Mouse (Mus musculus) natural killer cell, adult 2 months (primary cell): ENCODE measurements around the gene Tspyl1.

Experiments
- DNase-seq, 2 experiments: peaks; one replicate each; pipeline ENCODE4 v3.0.0; 2022; ENCODE audit warnings: low spot score in 2 of 2

Gene Tspyl1

GRCm38 (mm10) chr10:34300368-34300767 is 18.4 kb downstream of the Tspyl1 start:
- no peak for DNase-seq

DNA sequence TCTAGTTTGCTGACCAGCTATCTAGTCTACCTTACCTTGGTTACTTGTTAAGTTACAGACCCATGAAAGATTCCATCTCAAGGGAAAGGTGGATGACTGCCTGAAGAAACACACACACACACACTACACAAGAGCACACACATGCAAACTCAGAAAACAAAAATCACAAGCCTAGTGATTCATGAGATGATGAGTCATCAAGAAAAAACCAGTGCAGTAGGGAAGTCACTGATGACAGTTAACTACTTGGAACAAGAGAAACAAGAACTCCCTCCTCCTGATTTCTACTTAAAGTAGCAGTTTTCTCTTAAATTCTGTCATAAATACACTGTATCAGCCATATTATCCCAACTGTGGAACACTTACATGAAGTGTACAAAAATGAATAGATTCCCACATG is 25.1 kb downstream of the Tspyl1 start:
- no peak for DNase-seq

- DNase-seq, result no peak
These were observed 28.1 kb downstream of the Tspyl1 start for GRCm38 (mm10) chr10:34309915-34310685.

- DNase-seq, result no peak
These were observed 30.5 kb downstream of the Tspyl1 start for GRCm38 (mm10) chr10:34312536-34312935.

DNA sequence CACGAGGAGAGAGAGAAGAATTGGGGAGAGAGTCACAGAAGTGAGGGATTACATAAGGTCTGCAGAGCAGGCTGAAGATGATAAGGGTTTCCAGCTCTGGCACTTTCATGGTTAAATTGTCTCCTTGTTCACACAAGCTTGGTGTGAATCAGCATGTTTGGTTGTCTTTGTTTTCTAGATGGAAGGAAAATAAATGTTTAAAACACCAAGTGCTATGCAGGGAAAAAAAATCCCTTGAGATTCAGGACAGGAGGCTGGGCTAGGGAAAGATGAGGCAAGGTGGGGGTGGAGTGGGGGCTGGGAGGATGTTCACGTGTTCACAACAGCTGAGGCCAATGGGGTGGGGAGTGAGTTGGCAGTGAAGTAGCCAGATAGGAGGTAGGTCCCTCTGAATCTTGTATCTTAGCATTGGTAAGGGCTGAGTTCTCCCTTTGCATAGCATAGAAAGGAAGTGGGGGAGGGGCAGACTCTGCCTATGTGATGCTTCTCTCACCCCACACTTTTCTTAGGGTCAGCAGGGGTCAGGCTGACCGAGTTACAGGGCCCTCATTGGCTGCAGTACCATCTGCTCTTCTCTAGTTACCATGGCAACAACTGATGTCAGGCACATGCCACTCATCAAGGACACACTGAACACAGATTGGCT is 34.7 kb downstream of the Tspyl1 start:
- no peak for DNase-seq

DNA sequence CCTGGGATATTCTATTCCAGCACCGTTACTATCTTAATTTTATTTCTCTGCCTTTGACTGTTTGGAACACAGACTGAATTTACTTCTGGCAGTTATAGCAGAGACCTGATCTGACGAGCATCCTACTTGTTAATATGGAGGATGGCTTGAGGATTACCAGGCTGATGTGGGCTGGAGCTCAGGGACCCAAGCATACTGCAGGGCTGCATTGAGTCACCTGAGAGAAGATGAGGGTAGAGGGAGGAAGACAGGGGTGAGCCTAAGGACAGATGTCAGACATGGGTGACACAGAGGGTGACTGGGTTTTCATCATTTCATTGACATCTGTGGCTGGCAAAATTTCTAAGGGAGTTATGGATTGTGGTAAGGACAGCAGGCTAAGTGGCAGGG is 35.2 kb downstream of the Tspyl1 start:
- DNase-seq, result no peak

DNA sequence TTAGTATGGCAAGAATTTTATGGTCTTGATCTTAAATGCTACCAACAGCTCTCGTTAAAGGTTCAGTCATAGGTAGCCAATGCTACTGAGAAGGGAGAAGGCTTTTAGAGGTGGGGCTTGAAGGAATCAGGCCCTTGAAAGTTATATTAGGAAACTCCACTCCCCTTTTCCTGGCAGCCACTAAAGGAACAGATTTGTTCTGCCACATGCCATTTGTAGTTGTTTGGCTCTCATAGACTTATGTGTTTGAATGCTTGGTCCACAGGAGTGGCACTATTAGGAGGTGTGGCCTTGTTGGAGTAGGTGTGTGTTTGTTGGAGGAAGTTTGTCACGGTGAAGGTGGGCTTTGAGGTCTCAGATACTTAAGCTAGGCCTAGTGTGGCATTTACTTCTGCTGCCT is 38.8 kb downstream of the Tspyl1 start:
- DNase-seq, result no peak

DNA sequence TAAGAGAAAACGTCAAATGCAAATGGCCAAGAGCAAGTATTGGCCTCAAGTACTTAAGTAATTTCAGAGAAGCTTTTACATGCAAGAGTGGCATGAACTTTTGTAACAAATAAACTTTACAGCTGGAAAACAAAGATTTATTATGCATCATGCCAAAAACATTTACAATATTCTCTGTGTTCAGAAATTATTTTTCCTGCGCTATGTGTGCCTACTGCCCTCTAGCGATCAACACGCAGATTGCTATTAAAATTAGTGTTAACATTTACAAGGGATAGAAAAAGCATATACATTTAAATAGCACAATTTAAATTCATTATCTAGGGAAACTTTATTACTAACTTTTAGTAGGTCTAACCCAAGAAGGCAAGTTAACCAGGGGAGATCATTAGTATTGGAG is 44.7 kb downstream of the Tspyl1 start:
- DNase-seq, result no peak

DNA sequence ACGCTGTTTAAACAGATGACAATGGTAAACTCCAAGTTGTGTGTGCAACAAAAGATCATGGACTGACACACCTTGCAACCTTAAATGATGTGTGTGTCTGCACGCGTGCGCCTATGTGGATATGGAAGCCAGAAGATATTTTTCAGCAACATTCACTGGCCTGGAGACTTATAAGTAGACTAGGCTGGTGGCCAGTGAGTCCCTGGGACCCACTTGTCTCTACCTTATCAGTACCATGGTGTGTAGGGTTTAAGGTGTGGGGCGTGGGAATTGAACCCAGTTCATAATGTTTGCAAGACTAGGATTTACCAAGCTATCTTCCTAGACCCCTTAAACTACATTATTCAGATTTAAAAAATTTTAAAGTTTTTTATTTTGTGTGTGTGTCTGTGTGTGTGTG is 45.2 kb downstream of the Tspyl1 start:
- no peak for DNase-seq

DNA sequence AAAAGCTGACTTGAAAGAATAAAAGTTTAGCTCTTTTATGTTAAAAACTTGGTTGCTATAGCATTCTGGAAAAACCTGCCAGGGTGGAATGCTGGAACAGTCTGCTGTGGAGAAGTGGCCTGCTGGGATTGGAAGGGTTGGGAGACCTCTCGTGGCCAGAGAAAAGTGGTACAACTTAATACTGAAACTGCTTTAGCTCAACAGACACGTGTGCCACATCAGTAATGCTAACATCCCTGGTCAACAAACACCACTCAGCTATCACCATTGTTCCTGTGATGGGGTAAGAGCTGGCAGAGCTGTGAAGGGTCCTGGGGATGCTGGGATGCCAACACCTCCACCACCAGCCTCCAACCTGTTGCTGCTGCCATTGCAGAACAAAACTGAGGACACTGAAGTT is 46.3 kb downstream of the Tspyl1 start:
- DNase-seq, result no peak
